Mouse (Mus musculus) heart, adult 9 months (tissue): ENCODE measurements around the gene Mdk.

ENCODE experiments used
- DNase-seq, 2 experiments: peaks; one replicate each; pipeline ENCODE4 v3.0.0; 2022; ENCODE audit warnings: low spot score in 2 of 2

The Mdk gene

DNA sequence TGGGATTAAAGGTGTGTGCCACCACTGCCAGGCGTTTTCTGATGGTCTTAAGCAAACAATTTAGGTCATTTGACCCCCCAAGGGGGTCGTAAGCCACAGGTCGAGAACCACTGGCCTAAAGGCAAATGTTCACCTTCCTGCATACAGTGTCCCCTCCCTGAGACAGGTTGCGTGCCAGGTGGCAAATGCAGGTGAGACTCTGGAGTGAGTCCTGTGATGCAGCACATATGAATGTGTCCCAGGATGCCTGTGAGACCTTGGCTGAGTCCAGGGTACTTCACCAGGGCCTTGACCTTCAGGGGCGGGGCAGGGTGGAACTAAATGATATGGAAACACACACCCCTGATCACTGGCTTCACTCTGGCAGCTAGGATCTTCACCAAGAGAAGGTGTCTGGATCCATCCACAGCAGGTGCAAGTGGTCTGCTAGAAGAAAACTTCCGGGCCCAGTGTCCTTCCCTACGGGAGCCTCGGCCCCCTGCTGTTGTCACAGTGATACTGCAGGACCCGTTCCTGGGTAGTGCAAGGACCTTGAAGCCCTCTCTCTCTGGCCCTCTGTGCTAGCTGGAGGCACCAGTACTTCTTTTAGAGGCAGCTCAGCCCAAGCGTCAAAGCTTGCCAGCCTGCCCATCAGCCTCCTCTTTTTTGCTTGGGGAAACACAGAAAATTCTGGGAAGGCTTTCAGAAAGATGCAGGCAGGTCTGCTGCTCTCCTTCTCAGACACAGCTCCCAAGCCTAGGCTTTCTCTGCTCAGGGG is 26.8 kb upstream of the Mdk start:
- no peak for DNase-seq

DNA sequence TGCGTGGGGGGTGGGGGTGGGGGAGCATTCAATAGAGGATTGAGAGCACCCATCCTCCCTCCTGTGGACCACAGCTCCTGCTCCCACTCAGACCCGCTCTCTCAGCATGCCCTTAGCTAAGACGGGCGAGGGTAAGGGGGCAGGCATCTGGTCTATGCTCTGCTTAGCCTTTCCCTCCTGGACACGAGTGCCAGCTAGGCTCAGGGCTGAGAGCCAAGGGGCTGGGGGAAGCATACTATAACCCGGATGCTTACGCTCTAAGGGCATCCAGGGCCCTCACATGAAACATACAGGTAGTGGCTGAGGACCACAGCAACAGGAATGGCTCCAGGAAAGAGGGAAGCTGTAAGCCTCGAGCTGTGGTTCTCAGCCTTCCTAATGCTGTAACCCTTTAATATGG is 26.0 kb upstream of the Mdk start:
- DNase-seq = no peak

DNA sequence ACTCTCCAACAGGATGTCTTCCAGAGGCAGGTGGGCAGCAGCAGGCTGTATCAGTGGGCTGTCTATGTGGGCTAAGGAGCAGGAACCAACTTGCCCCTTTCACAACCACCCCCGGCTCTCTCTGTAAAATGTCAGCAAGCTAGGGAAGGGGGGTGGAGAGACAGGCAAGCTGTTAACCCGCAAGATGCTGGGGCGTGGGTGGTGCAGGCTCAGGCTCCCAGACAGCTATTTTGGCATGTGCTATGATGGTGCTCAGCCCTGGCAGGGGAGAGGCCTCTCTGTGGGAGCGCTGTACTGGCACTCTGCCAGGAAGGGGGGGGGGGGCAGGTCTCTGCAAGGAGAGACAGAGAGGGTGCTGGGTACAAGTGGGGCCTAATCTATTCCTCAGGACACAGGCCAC is 25.0 kb upstream of the Mdk start:
- DNase-seq = no peak

DNA sequence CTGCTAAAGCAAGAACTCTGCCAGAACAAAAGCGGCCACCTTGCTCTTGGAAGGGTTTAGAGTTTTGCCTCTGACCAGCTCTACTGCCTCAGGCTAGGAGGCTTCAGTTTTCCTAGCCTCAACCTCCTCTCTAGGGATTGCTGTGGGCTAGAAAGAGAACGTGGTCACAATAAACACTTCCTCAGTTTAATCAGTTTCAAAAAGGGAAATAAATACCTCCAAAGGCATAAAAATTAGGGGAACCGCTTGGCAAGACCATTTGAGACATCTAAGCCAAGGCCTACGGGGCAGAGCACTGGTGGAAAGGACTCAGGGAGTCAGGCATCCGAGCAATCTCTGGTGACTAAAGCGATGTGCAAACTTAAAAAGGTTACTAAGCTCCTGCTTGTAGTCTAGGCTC is 23.8 kb upstream of the Mdk start:
- no peak for DNase-seq

DNA sequence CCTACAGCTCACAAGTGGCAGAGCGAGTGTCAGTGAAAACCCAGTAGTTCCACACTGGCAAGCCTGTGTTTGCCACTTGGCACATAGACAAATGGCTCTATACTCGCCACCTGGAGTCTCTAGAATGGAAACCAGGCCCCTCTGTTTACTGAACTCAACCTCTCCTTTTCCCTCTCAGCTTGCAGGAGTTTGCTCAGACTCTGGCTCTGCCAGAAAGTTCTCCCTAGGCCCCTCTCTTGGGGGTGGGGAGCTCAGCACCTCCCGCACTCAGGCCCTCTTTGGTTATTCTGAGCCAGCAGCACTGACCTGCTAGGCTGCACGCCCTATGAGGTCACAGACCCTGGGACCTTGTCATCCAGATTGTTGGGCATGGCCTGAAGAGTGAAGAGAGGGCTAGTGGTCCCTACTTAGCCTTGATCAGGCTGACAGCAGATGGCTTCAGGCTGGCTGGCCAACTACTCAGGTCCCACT is 23.1 kb upstream of the Mdk start:
- no peak for DNase-seq

DNA sequence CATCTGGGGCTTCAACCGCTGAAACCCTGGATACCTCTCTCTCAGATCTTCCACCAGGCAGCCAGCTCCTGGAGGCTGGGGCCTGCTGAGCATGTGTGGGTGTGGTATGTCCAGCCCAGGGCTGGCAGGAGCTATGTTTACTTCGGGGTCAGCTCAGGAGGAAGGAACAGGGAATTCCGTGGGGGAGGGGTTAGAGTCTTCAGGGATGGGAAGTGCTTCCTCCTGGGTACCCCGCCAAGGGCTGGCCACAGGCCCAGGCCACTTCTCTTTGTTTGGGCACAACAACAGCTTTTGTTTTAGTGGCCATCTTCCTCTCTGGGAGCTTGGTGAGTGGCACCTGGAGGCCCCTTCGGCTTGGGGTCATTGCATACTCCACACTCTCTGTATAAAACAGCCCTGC is 21.7 kb upstream of the Mdk start:
- peak; percentile 85 to 90 for DNase-seq

DNA sequence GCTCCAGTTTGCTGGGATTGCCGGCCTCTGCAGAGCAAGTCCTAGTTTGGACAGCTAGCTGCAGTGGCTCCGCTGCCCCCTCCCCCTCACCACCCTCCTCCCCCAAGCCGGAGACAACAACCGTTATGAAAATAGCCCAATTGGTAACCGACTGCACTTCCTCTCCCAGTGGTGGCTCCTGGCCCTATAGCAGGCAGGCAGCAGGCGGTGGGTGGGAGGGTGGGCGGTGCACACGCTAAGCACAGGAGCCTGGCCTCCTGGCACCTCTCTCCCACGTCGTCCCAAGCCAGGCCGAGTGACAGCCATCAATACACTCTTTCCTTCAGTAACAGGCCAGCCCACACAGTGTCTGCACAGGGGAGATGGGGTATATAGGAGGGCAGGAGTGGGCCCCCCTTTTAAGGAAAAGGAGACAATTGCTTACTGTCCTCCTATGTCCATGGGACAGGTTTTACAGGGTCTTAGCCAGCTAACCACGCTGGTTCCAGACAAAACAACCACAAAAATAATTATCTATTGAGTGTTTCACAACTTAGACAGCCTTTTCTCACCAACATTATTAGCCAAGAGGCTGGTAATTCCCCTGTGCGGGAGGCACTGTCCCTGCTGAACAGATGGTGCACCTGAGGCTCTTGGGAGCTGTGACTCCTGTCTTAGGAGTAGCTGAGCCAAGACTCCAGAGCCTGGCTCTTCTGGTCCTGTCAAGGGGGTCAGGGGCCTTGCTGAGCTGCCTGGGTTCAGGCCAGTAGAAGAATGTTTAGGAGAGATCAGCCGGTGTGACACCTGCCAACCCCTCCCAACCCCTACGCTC is 18.4 kb upstream of the Mdk start:
- peak; percentile 56 to 74 for DNase-seq

DNA sequence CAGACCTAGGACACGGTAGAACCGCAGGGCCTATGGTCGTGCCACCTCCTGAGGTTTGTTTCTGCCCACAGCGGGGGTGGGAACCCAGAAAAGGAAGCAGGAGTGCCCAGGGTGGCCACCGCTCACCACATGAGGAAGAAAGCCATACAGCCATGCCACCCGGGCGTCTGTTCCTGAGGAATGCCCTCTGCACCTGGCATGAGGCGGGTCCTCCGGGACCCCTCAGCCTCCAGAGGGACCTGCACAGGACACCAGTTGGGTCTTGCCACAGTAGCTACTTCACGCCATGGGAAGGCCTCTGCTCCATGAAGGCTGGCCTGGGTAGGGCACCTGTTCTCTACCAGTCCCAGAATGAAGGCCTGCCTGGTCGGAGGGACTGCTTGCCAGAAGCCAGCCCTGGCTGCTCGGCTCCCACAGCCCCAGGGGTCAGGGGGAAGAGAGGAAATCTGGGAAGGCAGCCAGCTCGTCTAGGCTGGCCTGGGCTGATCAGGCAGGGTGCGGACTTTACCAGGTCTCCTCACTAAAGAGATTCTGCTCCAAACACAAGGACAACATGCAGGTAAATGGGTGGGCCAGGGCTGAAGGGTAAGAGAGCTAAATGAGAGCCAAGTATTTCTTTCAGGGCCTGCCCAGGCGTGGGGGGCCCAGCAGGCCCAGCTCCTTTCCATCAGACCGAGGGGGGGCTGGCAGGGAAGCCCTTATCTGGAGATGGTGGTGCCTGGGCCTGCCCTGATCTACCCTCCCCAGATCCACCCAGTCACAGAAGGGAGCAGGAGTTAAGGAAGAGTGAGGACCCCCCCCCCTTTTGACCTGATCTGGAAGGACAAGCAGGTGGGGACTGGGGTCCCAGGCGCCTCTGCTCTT is 17.5 kb upstream of the Mdk start:
- DNase-seq = peak; percentile 60 to 68

DNA sequence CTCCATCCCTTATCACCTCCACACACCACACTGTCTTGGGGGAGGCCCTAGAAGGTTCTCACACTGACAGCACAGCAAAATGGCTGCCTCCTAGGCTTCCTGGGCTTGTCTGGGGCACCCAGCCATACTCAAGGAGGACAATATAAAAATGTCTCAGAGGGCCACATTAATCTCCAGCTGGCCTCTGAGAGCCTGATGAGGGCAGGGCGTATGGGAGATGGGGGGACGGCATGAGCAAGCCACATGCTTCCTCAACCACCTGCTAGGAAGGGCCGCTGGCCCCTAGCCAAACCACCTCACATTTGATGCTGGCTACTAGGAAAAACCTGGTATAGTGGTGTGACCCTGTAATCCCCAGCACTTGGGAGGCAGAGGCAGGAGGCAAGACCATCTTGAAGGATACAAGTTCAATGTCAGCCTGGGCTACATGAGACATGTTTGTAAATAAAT is 16.7 kb upstream of the Mdk start:
- no peak for DNase-seq

DNA sequence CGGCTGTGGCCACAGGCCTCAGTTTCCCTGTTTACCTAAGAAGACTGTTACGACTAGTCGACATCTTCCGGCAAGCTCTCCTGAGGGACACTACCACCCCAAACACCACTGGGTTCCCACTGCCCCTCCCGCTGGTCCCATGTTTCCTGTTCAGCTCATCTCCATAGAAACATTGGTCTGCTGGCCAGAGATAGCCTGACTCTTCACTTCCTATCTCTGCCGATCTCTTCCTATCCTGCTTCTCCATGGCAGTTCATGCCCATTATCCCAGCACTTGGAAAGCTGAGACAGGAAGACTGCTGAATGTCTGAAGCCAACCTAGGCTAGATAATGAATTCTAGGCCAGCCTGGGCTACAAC is 16.0 kb upstream of the Mdk start:
- peak in 1 of 2 experiments; percentile 46 for DNase-seq

DNA sequence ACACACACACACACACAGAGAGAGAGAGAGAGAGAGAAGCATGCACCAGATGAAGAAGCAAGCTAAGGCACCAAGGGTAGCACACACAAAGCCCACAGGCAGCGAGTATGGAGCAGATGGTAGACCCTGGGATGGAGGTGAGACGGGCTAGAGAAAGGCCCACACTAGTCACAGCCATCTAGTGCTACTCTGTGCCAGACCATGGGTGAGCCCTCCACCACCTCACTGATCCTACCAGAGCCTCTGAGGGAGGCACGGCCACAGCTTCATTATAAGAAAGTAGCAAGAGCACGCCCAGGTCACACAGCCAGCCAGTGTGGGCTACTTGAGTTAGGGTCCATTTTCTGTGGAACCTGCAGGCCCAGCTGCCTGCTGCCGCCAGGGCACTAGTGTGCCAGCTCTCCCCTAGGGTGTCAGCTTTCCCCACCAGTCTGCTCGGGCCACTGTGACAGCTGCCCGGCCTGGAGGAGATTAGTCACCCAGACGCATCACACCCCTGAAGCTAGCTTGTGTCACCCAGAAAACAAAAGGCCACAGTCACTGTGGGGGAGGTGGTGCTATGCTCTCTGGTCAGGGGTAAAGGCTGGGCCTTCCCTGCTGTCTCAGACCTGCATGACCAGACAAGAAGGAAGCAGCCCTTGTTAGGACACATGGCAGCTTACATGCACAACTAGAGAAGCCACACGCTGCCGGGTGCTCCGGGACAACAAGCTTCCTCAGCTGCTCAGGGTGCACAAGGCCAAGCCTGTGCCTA is 15.5 kb upstream of the Mdk start:
- DNase-seq = peak in 1 of 2 experiments; percentile 57

DNA sequence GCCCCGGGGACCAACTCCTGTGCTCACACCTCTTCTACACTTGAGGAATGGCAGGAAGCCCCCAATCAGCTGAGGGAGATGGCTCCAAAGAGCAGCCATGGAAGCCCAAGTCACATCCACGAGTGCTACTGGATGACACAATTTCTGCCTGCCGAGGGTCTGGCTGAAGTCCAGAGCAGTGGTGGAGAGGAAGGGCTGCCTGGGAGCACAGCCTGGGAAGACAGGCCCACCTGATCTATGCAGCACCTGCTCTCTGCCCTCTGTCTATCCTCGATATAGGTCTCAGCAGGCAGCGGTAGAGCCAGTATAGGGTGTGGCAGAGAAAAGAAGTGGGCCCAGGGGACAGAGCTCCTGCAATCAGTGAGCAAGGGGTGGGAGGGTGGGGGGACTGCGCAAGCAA is 14.7 kb upstream of the Mdk start:
- no peak for DNase-seq

DNA sequence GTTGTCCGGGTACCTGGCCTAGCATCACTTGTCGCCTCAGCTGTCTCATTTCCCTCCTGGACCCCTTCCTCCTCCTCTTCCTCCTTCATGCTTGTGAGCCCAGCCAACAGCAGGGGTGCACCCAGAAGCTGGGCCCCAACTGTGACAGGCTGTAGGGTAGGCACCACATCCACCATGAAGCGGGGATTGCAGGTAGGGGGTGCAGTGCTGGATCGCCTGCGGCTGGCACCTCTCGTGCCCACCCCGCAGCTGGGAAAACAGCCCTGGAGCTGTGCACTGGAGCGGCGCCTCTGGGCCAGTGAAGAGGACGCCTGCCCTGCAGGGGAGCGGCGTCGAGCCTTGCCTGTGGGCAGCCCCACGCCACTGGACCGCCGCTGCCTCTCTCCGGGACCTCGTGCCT is 13.4 kb upstream of the Mdk start, which contains the start of gene Gm9821:
Gene Gm9821 (plus strand): TSS at position 221 of the 400 bp plus-strand sequence.
- DNase-seq = no peak

DNA sequence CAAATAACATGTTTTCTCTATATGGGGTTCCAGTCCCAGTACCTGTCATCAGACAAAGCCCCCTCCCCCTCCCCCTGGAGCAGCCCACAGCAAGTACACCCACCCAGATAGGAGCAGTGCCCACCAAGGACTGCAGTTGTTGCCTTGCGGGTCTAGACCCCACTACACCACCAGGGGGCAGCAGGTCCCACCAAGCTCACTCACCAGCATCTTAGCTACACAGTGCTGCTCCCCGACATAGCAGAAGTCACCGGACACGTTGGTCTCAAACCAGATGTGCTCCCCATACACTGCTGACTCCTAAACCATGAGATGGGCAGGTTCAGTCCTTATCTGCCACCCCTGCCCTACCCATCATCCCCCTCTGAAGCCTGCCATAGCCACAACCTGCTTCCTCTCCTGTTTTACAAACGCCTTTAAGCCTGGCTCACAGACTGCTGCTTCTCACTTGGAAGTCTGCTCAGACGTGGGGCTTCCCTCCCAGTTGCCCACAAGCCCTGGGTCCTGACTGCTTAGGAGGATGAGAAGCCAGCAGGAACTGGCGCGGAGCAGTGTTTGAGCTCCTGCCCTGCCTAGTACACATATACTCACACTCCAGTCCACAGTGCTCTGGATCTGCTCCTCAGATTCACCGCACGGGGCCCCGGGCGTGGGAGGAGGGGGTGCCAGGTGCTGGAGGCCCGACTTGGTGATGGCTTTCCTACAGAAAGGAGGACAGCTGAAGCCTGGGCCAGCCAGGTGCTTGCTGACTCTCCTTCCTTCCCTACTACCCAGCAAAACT is 12.3 kb upstream of the Mdk start:
- DNase-seq = peak in 1 of 2 experiments; percentile 69

DNA sequence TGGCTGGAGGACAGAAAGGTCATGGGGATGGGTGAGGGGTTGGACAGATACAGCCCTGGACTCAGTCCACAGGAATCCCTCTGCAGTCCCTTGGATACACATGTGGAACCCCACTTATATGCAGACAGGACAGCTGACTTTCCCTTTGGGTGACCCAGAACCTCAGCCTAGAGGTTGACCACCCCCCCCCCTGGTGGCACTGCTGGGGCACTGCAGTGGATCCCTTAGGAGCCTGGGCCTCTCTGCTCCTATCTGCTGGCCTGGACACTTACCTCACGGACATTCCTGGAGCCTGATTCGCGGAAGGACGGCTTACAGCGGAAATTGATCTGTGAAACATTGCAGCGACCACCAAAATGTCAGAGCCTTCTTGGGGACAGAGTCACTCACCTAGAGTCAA is 10.3 kb upstream of the Mdk start:
- no peak for DNase-seq

DNA sequence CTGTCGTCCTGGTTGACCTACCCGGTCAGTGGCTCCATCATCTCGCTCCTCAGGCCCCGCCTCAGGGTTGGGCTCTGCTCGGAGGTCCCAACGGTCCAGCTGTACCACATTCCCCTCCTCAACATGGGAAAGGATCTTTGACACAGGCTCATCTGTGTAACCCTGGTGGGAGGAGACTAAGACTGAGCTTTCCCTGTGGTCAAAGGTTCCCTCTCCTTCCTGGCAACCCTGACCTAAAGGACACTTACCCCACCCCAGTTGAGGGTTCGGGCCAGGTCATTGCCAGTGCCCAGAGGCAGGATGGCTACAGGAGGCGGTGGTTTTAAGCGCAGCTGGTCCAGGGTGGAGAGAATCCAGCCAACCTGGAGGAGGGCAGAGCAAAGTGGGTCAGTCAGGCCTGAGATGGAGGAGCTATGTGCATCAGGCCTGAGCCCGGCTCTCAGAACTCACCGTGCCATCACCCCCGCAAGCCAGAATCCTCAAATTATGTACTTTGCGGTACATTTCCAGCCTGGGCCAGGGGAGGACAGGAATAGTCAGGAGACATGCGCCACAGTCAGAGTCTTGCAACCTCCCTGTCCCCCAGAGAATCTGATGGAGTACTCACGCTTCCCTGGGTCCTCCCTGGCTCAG is 7.3 kb upstream of the Mdk start:
- DNase-seq = no peak

DNA sequence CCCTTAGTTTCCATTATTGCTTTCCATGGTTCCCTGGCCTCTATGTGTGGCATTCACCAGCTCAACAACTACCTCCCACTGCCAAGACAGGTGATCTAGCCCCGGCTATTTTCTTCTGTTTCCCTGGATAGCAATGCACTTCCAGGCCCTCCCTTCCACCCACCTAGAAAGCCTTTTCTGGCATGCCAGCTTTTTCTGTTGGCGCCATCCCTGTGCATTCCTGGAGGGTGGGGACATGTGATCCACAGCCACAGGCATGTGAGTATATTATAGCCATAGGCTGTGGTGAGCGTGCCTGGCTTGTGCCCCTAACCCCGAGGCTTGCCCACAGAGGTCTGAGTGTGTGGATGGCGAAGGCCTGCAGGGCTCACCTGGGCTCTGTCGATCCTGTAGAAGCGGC is 4.1 kb upstream of the Mdk start:
- DNase-seq = no peak

DNA sequence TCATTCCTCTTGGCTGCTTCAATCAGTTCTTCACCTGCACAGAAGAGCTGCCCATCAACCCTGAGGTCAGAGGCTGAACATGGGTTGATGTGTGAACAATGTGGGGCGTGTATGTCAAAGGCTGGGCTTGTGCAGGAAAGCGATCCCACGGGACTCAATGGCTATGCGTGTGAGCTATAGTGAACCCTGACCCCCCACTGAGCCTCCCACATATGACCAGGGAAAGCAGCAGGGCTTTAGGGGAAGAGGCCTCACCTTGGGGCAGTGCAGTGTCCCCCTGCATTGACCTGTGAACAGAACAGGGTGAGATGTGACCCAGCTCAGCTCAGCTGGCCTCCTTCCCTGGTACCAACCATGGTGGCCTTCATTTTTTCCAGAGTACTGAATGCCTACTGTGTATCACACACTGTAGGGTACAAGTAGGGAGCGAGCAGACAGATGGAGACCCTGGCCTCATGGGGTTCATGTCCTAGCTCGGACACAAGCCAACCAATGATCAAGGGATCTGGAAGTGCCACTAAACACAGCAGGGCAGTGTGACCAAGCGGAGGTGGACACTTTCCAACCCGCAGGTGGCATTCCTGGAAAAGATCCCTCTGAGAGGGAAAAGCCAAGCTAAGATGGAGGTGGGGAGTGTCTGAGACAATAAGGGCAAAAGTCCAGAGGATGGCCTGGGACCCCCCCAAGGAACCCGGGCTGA is 2.9 kb upstream of the Mdk start:
- no peak for DNase-seq

DNA sequence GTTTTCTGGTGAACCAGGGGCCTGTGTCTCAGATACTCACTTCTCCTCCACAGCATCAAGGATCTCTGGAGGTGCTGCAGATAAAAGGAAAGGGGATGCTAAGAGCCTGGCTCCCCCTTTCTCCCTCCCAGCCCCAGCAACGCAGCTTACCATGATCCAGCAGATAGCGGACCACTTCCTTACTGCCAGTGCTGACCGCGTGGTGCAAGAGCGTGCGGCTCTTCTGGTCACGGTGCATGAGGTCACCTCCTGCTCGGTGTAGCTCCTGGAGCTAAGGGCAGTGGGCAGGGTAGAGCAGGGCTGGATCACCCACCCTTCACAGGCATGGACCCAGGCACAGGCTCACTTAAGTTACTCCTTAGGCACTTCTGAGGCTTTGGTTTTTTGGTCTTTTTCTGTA is 1.9 kb upstream of the Mdk start:
- DNase-seq = no peak
